Comparison of ENCODE assay signal across 8 mouse cellular contexts in the genomic region with DNA sequence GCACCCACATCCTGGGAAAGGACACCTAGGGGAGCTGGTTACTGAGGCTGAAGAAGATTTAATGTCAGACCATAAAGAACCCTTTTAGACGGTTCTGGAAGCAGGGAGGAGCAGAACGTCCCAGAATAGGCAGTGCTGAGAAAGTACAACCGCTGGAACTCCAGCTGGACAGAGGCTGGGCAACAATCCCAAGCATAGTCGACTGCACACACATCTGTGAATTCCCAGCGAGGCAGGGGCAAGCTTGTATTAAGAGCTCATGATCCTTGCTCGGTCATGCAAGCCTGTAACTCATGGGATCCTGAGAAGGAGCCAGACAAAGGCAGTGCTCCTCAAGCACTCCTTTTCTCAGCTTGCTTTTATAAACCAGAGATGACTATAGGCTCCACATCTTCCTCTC.
A peak's percentile ranks its signal among the peaks of the same experiment; 100 is the strongest.
DNase-seq lines count a peak whose midpoint lies in the region; ATAC-seq and TF ChIP-seq lines count a peak whose summit lies in the region.

No protein-coding gene starts in this region.

- no peak for TF ChIP-seq CTCF in brain, embryonic 14.5 days (IDR thresholded peaks at IDR 0.05; ENCODE audit: borderline replicate concordance, extremely low read depth, insufficient read depth, insufficient read length)

- no peak overlapping the region for H3K9ac ChIP-seq in embryonic facial prominence, embryonic 13.5 days
- H3K9ac ChIP-seq in heart, embryonic 14.5 days (ENCODE audit: low read length), result peak overlapping the region; percentile 49
- H3K9ac ChIP-seq in limb, embryonic 15.5 days, result no peak overlapping the region

- no peak for ATAC-seq in embryonic facial prominence, embryonic 13.5 days (ENCODE audit: insufficient number of reproducible peaks, insufficient read depth, low FRiP score, low TSS enrichment, low read depth)
- ATAC-seq in heart, embryonic 14.5 days (ENCODE audit: insufficient number of reproducible peaks, insufficient read depth, low FRiP score, low read depth), result no peak
- ATAC-seq in limb, embryonic 15.5 days (ENCODE audit: insufficient number of reproducible peaks, low FRiP score, low TSS enrichment, low read depth), result no peak

- H3K27me3 ChIP-seq in embryonic facial prominence, embryonic 13.5 days, result no peaks in the 10 kb centered on the region
- no peaks in the 10 kb centered on the region for H3K27me3 ChIP-seq in heart, embryonic 14.5 days (ENCODE audit: control insufficient read depth, insufficient read depth, low read length)
- H3K27me3 ChIP-seq in limb, embryonic 15.5 days, result no peaks in the 10 kb centered on the region

- peaks cover 73% of the 10 kb centered on the region for H3K36me3 ChIP-seq in embryonic facial prominence, embryonic 13.5 days
- H3K36me3 ChIP-seq in heart, embryonic 14.5 days (ENCODE audit: control insufficient read depth, insufficient read depth, low read length), result peaks cover 88% of the 10 kb centered on the region
- peaks cover 43% of the 10 kb centered on the region for H3K36me3 ChIP-seq in limb, embryonic 15.5 days

- TF ChIP-seq POLR2A in brain, embryonic 14.5 days (IDR thresholded peaks at IDR 0.05; ENCODE audit: borderline replicate concordance, extremely low read depth, insufficient read depth, insufficient read length, poor library complexity, severe bottlenecking), result no peak

- H3K4me2 ChIP-seq in embryonic facial prominence, embryonic 13.5 days, result no peak overlapping the region
- H3K4me2 ChIP-seq in heart, embryonic 14.5 days (ENCODE audit: low read length), result no peak overlapping the region
- H3K4me2 ChIP-seq in limb, embryonic 15.5 days, result no peak overlapping the region

- peak; percentile 33 for DNase-seq in brain, embryonic 14.5 days (ENCODE audit: low read depth)
- DNase-seq in layer of hippocampus, adult 9-11 months, result no peak
- no peak for DNase-seq in T-cell, adult 2 months (ENCODE audit: low spot score)
- DNase-seq in spleen, postnatal 14 days (ENCODE audit: low spot score in 2 of 2), result no peak
- DNase-seq in embryo, embryonic 10 days (ENCODE audit: low spot score), result no peak

- peaks cover 8% of the 10 kb centered on the region; the same call in 1 of the 2 replicates for H3K9me3 ChIP-seq in embryonic facial prominence, embryonic 13.5 days
- H3K9me3 ChIP-seq in heart, embryonic 14.5 days (ENCODE audit: control insufficient read depth, low read length), result no peaks in the 10 kb centered on the region
- H3K9me3 ChIP-seq in limb, embryonic 15.5 days, result no peaks in the 10 kb centered on the region

- peak overlapping the region; percentile 19 for H3K27ac ChIP-seq in embryonic facial prominence, embryonic 13.5 days
- peak overlapping the region; percentile 43 to 84 for H3K27ac ChIP-seq in heart, embryonic 14.5 days (replicated peaks in 1 of 2; ENCODE audit: control insufficient read depth in 1 of 2, insufficient read depth in 1 of 2, low read depth in 2 of 2, low read length in 2 of 2)
- H3K27ac ChIP-seq in limb, embryonic 15.5 days, result peak overlapping the region; percentile 83

- WGBS in embryonic facial prominence, embryonic 13.5 days, result 60% methylated on average over 6 of the region's 6 CpGs
- WGBS in heart, embryonic 14.5 days, result 33% methylated on average over 6 of the region's 6 CpGs
- 39% methylated on average over 6 of the region's 6 CpGs for WGBS in limb, embryonic 15.5 days

- peaks cover 10% of the 10 kb centered on the region for H3K4me1 ChIP-seq in embryonic facial prominence, embryonic 13.5 days
- peaks cover 26 to 60% of the 10 kb centered on the region in 2 experiments for H3K4me1 ChIP-seq in heart, embryonic 14.5 days (ENCODE audit: control insufficient read depth in 2 of 2, insufficient read depth in 2 of 2, low read length in 2 of 2)
- H3K4me1 ChIP-seq in limb, embryonic 15.5 days, result peaks cover 32% of the 10 kb centered on the region

- no peak overlapping the region for H3K4me3 ChIP-seq in embryonic facial prominence, embryonic 13.5 days
- H3K4me3 ChIP-seq in heart, embryonic 14.5 days (ENCODE audit: control insufficient read depth in 1 of 2, insufficient read depth in 1 of 2, low read depth in 1 of 2, low read length in 2 of 2), result no peak overlapping the region
- no peak overlapping the region for H3K4me3 ChIP-seq in limb, embryonic 15.5 days

Comparison
In these comparisons a context has a peak if more than half of its experiments do, and no peak if none do; other contexts are left out.
1. H3K27ac ChIP-seq: peak in every context shown above with its lines; median percentile 83 in limb, embryonic 15.5 days; 64 in heart, embryonic 14.5 days; 19 in embryonic facial prominence, embryonic 13.5 days.